21 mouse cellular contexts compared by ENCODE assay signal in genomic region chr10:41464401-41464955, GRCm38 (mm10). TPM values are rescaled to one million over a fixed set of nuclear protein-coding genes. Genes with fewer than 3 reads are reported as not detected.
DNase-seq lines count a peak whose midpoint lies in the region; ATAC-seq and TF ChIP-seq lines count a peak whose summit lies in the region.
"Had no signal": no experiment of that assay in that cellular context is flagged by ENCODE, and none has a peak within 500 bp of the region (broad histone marks: within the 10 kb centered on the region; RNA-seq: fewer than 3 reads in every experiment).

No protein-coding gene starts in this region.

- peaks cover 90% of the 10 kb centered on the region for H3K4me1 ChIP-seq in E14TG2a.4 (replicated peaks; ENCODE audit: low read depth, low read length)
- H3K4me1 ChIP-seq in hindbrain, embryonic 16.5 days (ENCODE audit: control insufficient read depth, insufficient read depth, low read depth, low read length), result no peaks in the 10 kb centered on the region
- H3K4me1 ChIP-seq: embryonic facial prominence, embryonic 13.5 days; limb, embryonic 12.5 days; liver, embryonic 12.5 days had no signal

- peak overlapping the region; percentile 59 for H3K4me3 ChIP-seq in E14TG2a.4 (replicated peaks; ENCODE audit: low read length)
- H3K4me3 ChIP-seq in hindbrain, embryonic 16.5 days (ENCODE audit: low read length), result no peak overlapping the region
- H3K4me3 ChIP-seq: embryonic facial prominence, embryonic 13.5 days; heart, embryonic 15.5 days; limb, embryonic 12.5 days; liver, embryonic 12.5 days; myocyte had no signal

- 30% methylated on average over 15 of the region's 15 CpGs for WGBS in hindbrain, embryonic 16.5 days

- peak overlapping the region; percentile 47 for H3K27ac ChIP-seq in hindbrain, embryonic 16.5 days (ENCODE audit: low read depth, low read length)
- H3K27ac ChIP-seq: embryonic facial prominence, embryonic 13.5 days; heart, embryonic 15.5 days; limb, embryonic 12.5 days; liver, embryonic 12.5 days had no signal

- intact Hi-C loops in left cerebral cortex, postnatal 4 days (cut with DNase I), result no loop called here
- intact Hi-C loops in left cerebral cortex, postnatal 10 days (cut with DNase I), result no loop called here

- H3K4me2 ChIP-seq in hindbrain, embryonic 16.5 days (ENCODE audit: low read length), result no peak overlapping the region
- H3K4me2 ChIP-seq: embryonic facial prominence, embryonic 13.5 days; heart, embryonic 15.5 days; limb, embryonic 12.5 days; liver, embryonic 12.5 days had no signal

- H3K9me3 ChIP-seq in E14TG2a.4 (ENCODE audit: low read length), result no peaks in the 10 kb centered on the region
- no peaks in the 10 kb centered on the region for H3K9me3 ChIP-seq in hindbrain, embryonic 16.5 days (ENCODE audit: control insufficient read depth, low read length)
- H3K9me3 ChIP-seq: embryonic facial prominence, embryonic 13.5 days; G1E; heart, embryonic 15.5 days; limb, embryonic 12.5 days; liver, embryonic 12.5 days had no signal

- H3K9ac ChIP-seq in hindbrain, embryonic 16.5 days (ENCODE audit: low read depth, low read length), result no peak overlapping the region
- H3K9ac ChIP-seq: embryonic facial prominence, embryonic 13.5 days; heart, embryonic 15.5 days; limb, embryonic 12.5 days; liver, embryonic 12.5 days had no signal

- H3K27me3 ChIP-seq in E14TG2a.4 (ENCODE audit: insufficient read depth, low read length), result no peaks in the 10 kb centered on the region
- H3K27me3 ChIP-seq in hindbrain, embryonic 16.5 days (replicated peaks; ENCODE audit: control insufficient read depth, insufficient read depth, low read length), result no peaks in the 10 kb centered on the region
- H3K27me3 ChIP-seq: embryonic facial prominence, embryonic 13.5 days; heart, embryonic 15.5 days; limb, embryonic 12.5 days; liver, embryonic 12.5 days had no signal

- DNase-seq in left cerebral cortex, postnatal 4 days, result peak; percentile 60
- no peak for DNase-seq in left cerebral cortex, postnatal 10 days (ENCODE audit: extremely low spot score in 1 of 2, low spot score in 2 of 2)
- peak; percentile 72 for DNase-seq in ES-CJ7 (ENCODE audit: low read depth, low spot score)
- no peak for DNase-seq in lung, postnatal 14 days
- no peak for DNase-seq in urinary bladder, postnatal 36 days (ENCODE audit: low spot score in 2 of 2)
- DNase-seq: cerebellum, adult 9-11 months; gastrocnemius, postnatal 25 days; kidney, adult 11 months; lung, adult 2 months; lung, postnatal 36 days; thymus, postnatal 4 days had no signal

- no peak for TF ChIP-seq CTCF in E14TG2a.4 (conservative IDR thresholded peaks at IDR 0.05; ENCODE audit: low read length)

- peaks cover 35% of the 10 kb centered on the region for H3K36me3 ChIP-seq in E14TG2a.4 (ENCODE audit: insufficient read depth, low read length)
- H3K36me3 ChIP-seq in hindbrain, embryonic 16.5 days (ENCODE audit: control insufficient read depth, insufficient read depth, low read length), result peaks cover 7% of the 10 kb centered on the region; the same call in 1 of the 2 replicates

- ATAC-seq in hindbrain, embryonic 16.5 days, result peak; percentile 79
- ATAC-seq: forebrain, embryonic 16.5 days; liver, embryonic 12.5 days had no signal

RNA-seq across cellular contexts. Expression of gene Mical1, which starts 11.6 kb away (rescaled TPM):
- total RNA-seq in left cerebral cortex, postnatal 4 days (2021), result 10 to 100 TPM; 75.8 to 82.1 TPM
- 10 to 100 TPM; 32.7 to 36.5 TPM for total RNA-seq in left cerebral cortex, postnatal 10 days (2021)
- polyA plus RNA-seq in hindbrain, embryonic 16.5 days (2015; fragmentation: Nextera tagmentation; extraction: Ambion mirVana), result 25.9 and 31.0 TPM in 2 replicates

RNA-seq across cellular contexts. Expression of gene Zbtb24, which starts 14.3 kb away (rescaled TPM):
- 10 to 100 TPM; 19.2 to 20.5 TPM for total RNA-seq in left cerebral cortex, postnatal 4 days (2021)
- 10 to 100 TPM; 16.3 to 17.0 TPM for total RNA-seq in left cerebral cortex, postnatal 10 days (2021)
- 16.9 and 18.2 TPM in 2 replicates for polyA plus RNA-seq in hindbrain, embryonic 16.5 days (2015; fragmentation: Nextera tagmentation; extraction: Ambion mirVana)

RNA-seq across cellular contexts. Expression of gene Smpd2, which starts 25.7 kb away (rescaled TPM):
- total RNA-seq in left cerebral cortex, postnatal 4 days (2021), result 10 to 100 TPM; 20.1 to 21.9 TPM
- 10 to 100 TPM; 17.2 to 18.8 TPM for total RNA-seq in left cerebral cortex, postnatal 10 days (2021)
- polyA plus RNA-seq in hindbrain, embryonic 16.5 days (2015; fragmentation: Nextera tagmentation; extraction: Ambion mirVana), result 46.5 and 52.9 TPM in 2 replicates

RNA-seq across cellular contexts. Expression of gene Ppil6, which starts 25.8 kb away (rescaled TPM):
- 1 to 10 TPM; 4.6 to 4.9 TPM for total RNA-seq in left cerebral cortex, postnatal 4 days (2021)
- 1 to 10 TPM; 6.2 to 7.3 TPM for total RNA-seq in left cerebral cortex, postnatal 10 days (2021)
- polyA plus RNA-seq in hindbrain, embryonic 16.5 days (2015; fragmentation: Nextera tagmentation; extraction: Ambion mirVana), result 4.5 and 5.3 TPM in 2 replicates
- total RNA-seq: gastrocnemius, postnatal 25 days; megakaryocyte-erythroid progenitor cell, adult 5-6 weeks had no signal
- polyA plus RNA-seq: liver, embryonic 12.5 days had no signal

RNA-seq across cellular contexts. Expression of gene Cd164, which starts 54.7 kb away (rescaled TPM):
- total RNA-seq in left cerebral cortex, postnatal 4 days (2021), result 10 to 100 TPM; 39.9 to 43.4 TPM
- total RNA-seq in left cerebral cortex, postnatal 10 days (2021), result 10 to 100 TPM; 43.7 to 53.2 TPM
- 57.2 and 62.9 TPM in 2 replicates for polyA plus RNA-seq in hindbrain, embryonic 16.5 days (2015; fragmentation: Nextera tagmentation; extraction: Ambion mirVana)

Comparison
In these comparisons a context has a peak if more than half of its experiments do, and no peak if none do; other contexts are left out.
1. DNase-seq: peak in left cerebral cortex, postnatal 4 days (single experiment) and ES-CJ7 (single experiment); none in left cerebral cortex, postnatal 10 days (0 of 2), lung, postnatal 14 days (single experiment) and urinary bladder, postnatal 36 days (0 of 2).